Mouse (Mus musculus): ENCODE results near the gene Pth2.

- TF ChIP-seq POLR2A (IDR thresholded peaks at IDR 0.05; ENCODE audit: extremely low read depth, insufficient read depth, low read length) (no peak), CTCF (IDR thresholded peaks at IDR 0.05; ENCODE audit: extremely low read depth, insufficient read depth, low read length) (no peak)
These were observed 5.1 kb downstream of the Pth2 start for GRCm38 (mm10) chr7:45185921-45186320.
